Mouse (Mus musculus) CD8-positive naive resting alpha-beta T cell, adult 2 months (primary cell): ENCODE measurements around the gene Inpp5d.

Source experiments
- DNase-seq, 2 experiments: peaks; one replicate each; pipeline ENCODE4 v3.0.0; 2022; ENCODE audit warnings: low read depth in 2 of 2, low spot score in 2 of 2

The Inpp5d gene

GRCm38 (mm10) chr1:87623977-87624666 is 4.0 kb downstream of the Inpp5d start:
- DNase-seq: no peak

GRCm38 (mm10) chr1:87624826-87625225 is 4.7 kb downstream of the Inpp5d start:
- DNase-seq: no peak

GRCm38 (mm10) chr1:87625254-87626025 is 5.3 kb downstream of the Inpp5d start:
- no peak for DNase-seq

- DNase-seq: peak; percentile 81 to 84
Observed at GRCm38 (mm10) chr1:87626344-87626743, 6.2 kb downstream of the Inpp5d start.

- DNase-seq: no peak
Observed at GRCm38 (mm10) chr1:87628085-87628484, 8.0 kb downstream of the Inpp5d start.

- no peak for DNase-seq
Observed at GRCm38 (mm10) chr1:87631584-87631983, 11.5 kb downstream of the Inpp5d start.

- DNase-seq: no peak
Observed at GRCm38 (mm10) chr1:87632163-87632562, 12.1 kb downstream of the Inpp5d start.

- DNase-seq: no peak
Observed at GRCm38 (mm10) chr1:87636716-87637117, 16.6 kb downstream of the Inpp5d start.

GRCm38 (mm10) chr1:87637121-87637877 is 17.2 kb downstream of the Inpp5d start:
- peak; percentile 72 for DNase-seq

GRCm38 (mm10) chr1:87637878-87638600 is 17.9 kb downstream of the Inpp5d start:
- no peak for DNase-seq

- no peak for DNase-seq
Observed at GRCm38 (mm10) chr1:87639724-87640123, 19.6 kb downstream of the Inpp5d start.

- DNase-seq: peak in 1 of 2 experiments; percentile 14
Observed at GRCm38 (mm10) chr1:87640165-87640661, 20.1 kb downstream of the Inpp5d start.

- DNase-seq: no peak
Observed at GRCm38 (mm10) chr1:87643016-87643415, 22.9 kb downstream of the Inpp5d start.

GRCm38 (mm10) chr1:87645041-87645440 is 24.9 kb downstream of the Inpp5d start:
- no peak for DNase-seq

GRCm38 (mm10) chr1:87645748-87646147 is 25.6 kb downstream of the Inpp5d start:
- no peak for DNase-seq

- DNase-seq: no peak
Observed at GRCm38 (mm10) chr1:87647820-87648219, 27.7 kb downstream of the Inpp5d start.

- no peak for DNase-seq
Observed at GRCm38 (mm10) chr1:87648657-87649056, 28.5 kb downstream of the Inpp5d start.

- no peak for DNase-seq
Observed at GRCm38 (mm10) chr1:87649219-87649805, 29.2 kb downstream of the Inpp5d start.

- DNase-seq: no peak
Observed at GRCm38 (mm10) chr1:87649958-87650474, 29.9 kb downstream of the Inpp5d start.

GRCm38 (mm10) chr1:87650611-87651079 is 30.5 kb downstream of the Inpp5d start:
- DNase-seq: peak; percentile 20 to 28
